Mouse (Mus musculus): Measurements from ENCODE around the gene Glyat. TPM values are rescaled to one million over a fixed set of nuclear protein-coding genes. Genes with fewer than 3 reads are reported as not detected.

The Glyat gene
- total and polyA plus RNA-seq, 3 experiments: not detected

DNA sequence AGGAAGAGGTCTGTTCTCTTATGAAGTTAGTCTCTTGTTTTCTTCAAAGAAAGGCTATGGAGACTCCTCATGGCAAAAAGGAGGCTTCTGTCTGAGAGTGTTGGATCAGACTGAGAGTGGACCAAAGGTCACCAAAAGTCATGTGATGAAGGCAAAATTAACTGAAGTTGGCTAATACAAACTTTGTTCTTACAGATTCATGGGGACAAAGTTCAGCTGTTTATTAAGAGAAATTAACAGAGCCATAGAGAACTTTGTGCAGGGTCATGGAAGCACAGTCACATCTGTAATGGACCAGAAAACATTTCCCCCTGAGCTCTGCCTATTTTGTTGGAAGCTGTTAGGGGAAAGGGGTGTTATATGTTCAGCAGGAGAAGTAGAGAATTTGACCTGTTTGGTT lies 24.8 kb upstream of the Glyat start:
- in situ Hi-C loops (cut with MboI; ENCODE audit: low pct_ligation_motif_present, low pct_unique_long_range_greater_than_20kb, low sequenced_read_pairs): no loop called here
- no peak for DNase-seq (ENCODE audit: extremely low read depth)
- Histone ChIP-seq H3K4me2 (ENCODE audit: insufficient read depth, low read depth, poor library complexity, severe bottlenecking) (no peak overlapping the region), H3K27ac (ENCODE audit: insufficient read depth, low read depth) (no peak overlapping the region), H3K4me1 (ENCODE audit: control insufficient read depth in 1 of 2, insufficient read depth in 2 of 2) (no peaks in the 10 kb centered on the region), H3K9ac (ENCODE audit: insufficient read depth, low read depth) (no peak overlapping the region), H3K4me3 (replicated peaks in 1 of 3; ENCODE audit: low read depth in 2 of 3, low read length in 2 of 3, poor library complexity in 1 of 3) (no peak overlapping the region), H3K36me3 (replicated peaks in 1 of 2; ENCODE audit: control insufficient read depth in 1 of 2, insufficient read depth in 1 of 2, low read length in 1 of 2) (no peaks in the 10 kb centered on the region), H3K9me3 (replicated peaks; ENCODE audit: low read length) (no peaks in the 10 kb centered on the region), H3K79me2 (replicated peaks; ENCODE audit: control insufficient read depth, extremely low read depth, insufficient read depth, poor library complexity, severe bottlenecking) (no peaks in the 10 kb centered on the region), H3K27me3 (replicated peaks) (no peaks in the 10 kb centered on the region)
- dilution Hi-C loops (cut with MboI; ENCODE audit: extremely low pct_ligation_motif_present, extremely low pct_unique_long_range_greater_than_20kb, low sequenced_read_pairs): no loop called here
- TF ChIP-seq MYC (IDR thresholded peaks at IDR 0.05; ENCODE audit: low read depth, low read length): no peak
- TF ChIP-seq MAZ (IDR thresholded peaks at IDR 0.05; ENCODE audit: low read depth, low read length): no peak
- TF ChIP-seq TCF12 (IDR thresholded peaks at IDR 0.05; ENCODE audit: low read depth, low read length): no peak
- no peak for TF ChIP-seq ETS1 (conservative IDR thresholded peaks at IDR 0.05; ENCODE audit: low read depth, low read length)
- no peak for TF ChIP-seq ZKSCAN1 (IDR thresholded peaks at IDR 0.05; ENCODE audit: borderline replicate concordance, low read depth, low read length)
- TF ChIP-seq MEF2A (IDR thresholded peaks at IDR 0.05; ENCODE audit: borderline replicate concordance, low read depth, low read length): no peak
- TF ChIP-seq HCFC1 (IDR thresholded peaks at IDR 0.05; ENCODE audit: low read depth, low read length): no peak
- no peak for TF ChIP-seq PAX5 (IDR thresholded peaks at IDR 0.05; ENCODE audit: low read length)
- TF ChIP-seq ZMIZ1 (IDR thresholded peaks at IDR 0.05; ENCODE audit: low read depth, low read length): no peak
- TF ChIP-seq SIN3A (IDR thresholded peaks at IDR 0.05; ENCODE audit: low read length): no peak
- TF ChIP-seq E2F4 (IDR thresholded peaks at IDR 0.05; ENCODE audit: insufficient replicate concordance, low read depth, low read length): no peak
- TF ChIP-seq JUND (conservative IDR thresholded peaks at IDR 0.05; ENCODE audit: low read depth, low read length): no peak

GRCm38 (mm10) chr19:12613646-12614045 lies 19.5 kb upstream of the Glyat start:
- Histone ChIP-seq H3K27me3 (replicated peaks) (no peaks in the 10 kb centered on the region), H3K9ac (ENCODE audit: insufficient read depth, low read depth) (no peak overlapping the region), H3K79me2 (replicated peaks; ENCODE audit: control insufficient read depth, extremely low read depth, insufficient read depth, poor library complexity, severe bottlenecking) (no peaks in the 10 kb centered on the region), H3K4me1 (ENCODE audit: control insufficient read depth in 1 of 2, insufficient read depth in 2 of 2) (no peaks in the 10 kb centered on the region), H3K4me2 (ENCODE audit: insufficient read depth, low read depth, poor library complexity, severe bottlenecking) (no peak overlapping the region), H3K9me3 (replicated peaks; ENCODE audit: low read length) (no peaks in the 10 kb centered on the region), H3K36me3 (replicated peaks in 1 of 2; ENCODE audit: control insufficient read depth in 1 of 2, insufficient read depth in 1 of 2, low read length in 1 of 2) (no peaks in the 10 kb centered on the region), H3K27ac (ENCODE audit: insufficient read depth, low read depth) (no peak overlapping the region), H3K4me3 (replicated peaks in 1 of 3; ENCODE audit: low read depth in 2 of 3, low read length in 2 of 3, poor library complexity in 1 of 3) (no peak overlapping the region)
- dilution Hi-C loops (cut with MboI; ENCODE audit: extremely low pct_ligation_motif_present, extremely low pct_unique_long_range_greater_than_20kb, low sequenced_read_pairs): no loop called here
- in situ Hi-C loops (cut with MboI; ENCODE audit: low pct_ligation_motif_present, low pct_unique_long_range_greater_than_20kb, low sequenced_read_pairs): no loop called here
- no peak for DNase-seq (ENCODE audit: extremely low read depth)
- TF ChIP-seq MAX (IDR thresholded peaks at IDR 0.05; ENCODE audit: low read length) (no peak), MAZ (IDR thresholded peaks at IDR 0.05; ENCODE audit: low read depth, low read length) (no peak), MYC (IDR thresholded peaks at IDR 0.05; ENCODE audit: low read depth, low read length) (no peak), USF2 (conservative IDR thresholded peaks at IDR 0.05; ENCODE audit: low read depth, low read length) (no peak), USF1 (IDR thresholded peaks at IDR 0.05; ENCODE audit: low read depth, low read length) (no peak), JUN (IDR thresholded peaks at IDR 0.05; ENCODE audit: insufficient read depth, low read depth, low read length) (no peak)

Measured in CH12.LX (cell line).